Mouse (Mus musculus) heart, postnatal 0 days (tissue): ENCODE measurements around the gene Slit1.

Experiments
- CTCF ChIP-seq: IDR thresholded peaks from 2 replicates; pipeline ENCODE4 v1.5.1; 2016; ENCODE audit warnings: antibody characterized with exemption, control low read depth, low read depth
- EP300 ChIP-seq: IDR thresholded peaks from 2 replicates; pipeline ENCODE4 v1.6.1; 2016; ENCODE audit warnings: antibody characterized with exemption, low read depth

- no peak for TF ChIP-seq CTCF
- TF ChIP-seq EP300, result no peak
Measured at GRCm38 (mm10) chr19:41615606-41616224, 127.8 kb downstream of the Slit1 start.
